Mouse (Mus musculus) fibroblast of lung, adult 2 months (primary cell): Measurements from ENCODE around the gene Tnfrsf13b.
"Not testable (repeated sequence)": the region's sequence is repeated elsewhere in the genome, so short reads cannot be mapped to it uniquely, and the experiment has no call there.

Source experiments
- DNase-seq: peaks from one replicate; pipeline ENCODE4 v3.0.0-alpha.2; 2011; ENCODE audit warnings: low read depth

The Tnfrsf13b gene

DNA sequence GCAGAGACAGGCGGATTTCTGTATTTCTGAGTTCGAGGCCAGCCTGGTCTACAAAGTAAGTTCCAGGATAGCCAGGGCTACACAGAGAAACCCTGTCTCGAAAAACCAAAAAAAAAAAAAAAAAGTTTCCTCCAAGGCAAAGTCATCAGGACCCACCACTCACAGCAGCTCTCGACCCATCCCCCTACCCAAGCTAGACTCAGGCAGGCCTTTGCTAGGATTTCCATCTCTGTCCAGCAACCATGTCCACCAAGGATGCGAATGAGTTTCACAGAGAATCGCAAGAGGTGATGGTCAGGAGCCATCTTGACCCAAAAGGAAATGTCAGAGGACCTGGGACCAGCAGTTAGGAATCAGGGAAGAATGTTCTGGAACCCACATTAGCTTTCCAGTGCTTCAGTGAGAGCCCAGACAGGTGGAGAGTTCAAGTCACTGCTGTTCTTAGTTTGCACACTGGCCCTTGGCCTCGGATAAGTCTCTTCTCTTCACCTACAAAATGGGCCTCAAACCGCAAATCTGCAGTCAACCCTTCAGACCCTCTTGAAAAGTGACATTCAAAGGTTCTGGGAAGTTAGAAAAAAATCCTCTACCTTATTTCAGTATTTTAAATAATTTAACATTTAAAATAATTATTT lies 983 bp downstream of the Tnfrsf13b start:
- DNase-seq, result no peak

- DNase-seq, result no peak
Measured at GRCm38 (mm10) chr11:61129305-61129704, 2.8 kb downstream of the Tnfrsf13b start.

DNA sequence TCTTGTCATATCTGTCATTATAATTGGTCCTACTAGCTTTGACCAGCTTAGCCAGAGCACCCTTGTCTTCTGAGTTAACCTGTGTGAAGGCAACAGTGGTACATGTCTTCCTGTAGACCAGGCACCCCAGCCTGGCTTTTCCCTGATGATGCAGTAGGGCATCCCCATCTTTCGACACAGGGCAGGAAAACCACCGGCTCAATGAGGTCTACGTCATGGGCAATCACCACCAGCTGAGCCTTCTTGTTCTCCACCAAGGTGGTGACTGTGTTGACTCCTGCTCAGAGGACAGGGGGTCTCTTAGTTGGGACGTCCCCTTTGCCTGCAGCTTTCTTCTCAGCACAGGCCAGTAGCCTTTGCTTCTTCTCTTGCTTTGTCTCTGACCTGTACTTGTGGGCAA lies 4.1 kb downstream of the Tnfrsf13b start:
- not testable (repeated sequence) for DNase-seq

- no peak for DNase-seq
Measured at GRCm38 (mm10) chr11:61132943-61133342, 6.4 kb downstream of the Tnfrsf13b start.

DNA sequence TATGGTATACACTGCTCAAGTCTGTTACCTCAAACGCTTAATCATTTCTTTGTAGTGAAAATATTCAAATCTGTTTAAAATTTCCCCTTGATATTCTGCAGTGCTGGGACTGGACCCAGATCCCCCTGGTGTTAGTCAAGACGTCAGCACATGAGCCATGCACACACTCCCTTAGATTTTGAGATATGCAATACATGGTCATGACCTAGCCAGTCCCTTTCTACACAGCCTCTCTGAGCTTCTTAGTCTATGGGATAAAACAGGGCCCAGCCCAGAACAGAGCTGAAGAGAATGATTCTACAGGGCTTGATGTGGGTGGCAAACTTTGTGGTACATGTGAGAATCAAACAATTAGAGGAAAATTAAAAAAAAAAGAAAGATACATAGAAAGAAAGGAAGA lies 15.1 kb downstream of the Tnfrsf13b start:
- DNase-seq, result no peak

DNA sequence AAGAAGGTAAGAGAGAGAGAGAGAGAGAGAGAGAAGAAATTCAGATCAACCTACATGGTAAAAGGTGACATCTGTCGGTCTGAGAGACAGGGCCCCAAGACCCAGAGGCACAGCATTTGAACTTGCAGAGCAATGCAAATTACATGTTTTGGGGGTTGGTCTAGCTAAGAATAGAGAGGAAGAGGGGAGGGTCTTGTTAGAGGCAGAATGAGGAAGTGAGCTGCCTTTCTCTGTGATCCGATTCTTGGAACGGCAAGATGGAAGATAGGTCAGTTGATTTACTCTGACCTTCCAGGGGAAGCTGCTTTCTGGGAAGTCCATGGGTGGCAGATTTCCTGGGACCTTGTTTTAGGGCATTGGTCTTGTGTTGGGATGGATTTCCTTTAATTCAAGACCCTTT lies 15.7 kb downstream of the Tnfrsf13b start:
- no peak for DNase-seq

GRCm38 (mm10) chr11:61142941-61143530 lies 16.5 kb downstream of the Tnfrsf13b start:
- DNase-seq, result no peak

DNA sequence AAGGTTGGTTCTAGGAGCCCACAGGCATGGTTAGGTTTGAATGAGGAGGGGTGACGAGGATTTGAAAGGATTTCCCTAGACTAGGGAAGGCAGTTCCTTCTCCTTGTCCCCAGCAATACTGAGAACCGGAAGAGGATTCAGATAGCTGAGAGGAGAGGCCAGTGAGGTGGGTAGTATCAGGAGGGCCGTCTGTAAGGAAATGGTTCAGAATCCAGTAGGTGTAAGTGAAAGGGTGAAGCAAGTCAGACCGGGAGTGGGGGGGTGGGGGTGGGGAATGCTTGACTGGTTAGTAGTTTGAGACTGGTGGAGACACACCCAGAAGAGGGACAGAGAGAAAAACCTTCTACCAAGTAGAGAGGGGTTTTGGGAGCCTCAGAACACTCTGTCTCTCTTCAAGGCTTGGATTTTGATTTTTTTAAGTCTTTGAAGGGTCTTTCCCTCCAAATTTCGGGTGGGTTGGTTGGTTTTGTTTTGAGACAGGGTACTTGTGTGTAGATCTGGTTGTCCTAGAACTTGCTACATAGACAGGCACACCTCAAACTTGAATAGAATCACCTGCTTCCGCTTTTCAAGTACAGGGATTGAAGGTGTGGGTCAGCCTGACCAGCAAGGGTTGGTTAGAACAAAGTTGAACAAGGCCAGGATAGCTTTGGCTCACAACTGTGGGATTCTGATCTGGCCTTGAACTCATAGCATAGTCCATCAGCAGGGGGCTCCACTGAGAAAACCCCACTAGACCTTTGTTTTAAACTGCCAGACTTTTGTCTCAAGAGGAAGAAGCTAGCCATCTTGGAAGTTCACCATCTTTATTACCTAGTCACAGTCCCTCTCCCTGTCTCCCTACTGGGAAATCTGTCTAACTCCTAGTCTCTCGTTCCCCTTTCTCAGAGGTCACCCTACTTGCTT lies 17.3 kb downstream of the Tnfrsf13b start:
- no peak for DNase-seq

DNA sequence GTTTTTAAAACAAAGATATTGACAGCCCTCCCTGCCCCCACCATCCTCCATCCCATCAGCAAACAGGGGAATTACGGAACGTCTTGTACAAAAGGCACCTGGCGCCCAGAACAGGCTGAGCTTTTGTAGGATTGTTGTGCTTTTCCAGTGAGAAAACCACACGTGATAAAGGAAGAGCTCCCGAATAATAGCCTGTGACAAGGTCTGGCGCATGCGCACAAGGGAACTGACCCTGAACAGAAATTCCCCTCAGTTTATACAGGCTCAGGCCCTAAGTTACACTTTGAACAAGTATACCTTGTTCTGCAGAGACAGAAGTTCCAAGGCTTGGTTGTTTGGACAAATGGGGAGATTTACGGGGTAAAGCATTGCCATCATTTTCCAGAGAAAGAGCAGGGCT lies 19.0 kb downstream of the Tnfrsf13b start:
- DNase-seq, result no peak

DNA sequence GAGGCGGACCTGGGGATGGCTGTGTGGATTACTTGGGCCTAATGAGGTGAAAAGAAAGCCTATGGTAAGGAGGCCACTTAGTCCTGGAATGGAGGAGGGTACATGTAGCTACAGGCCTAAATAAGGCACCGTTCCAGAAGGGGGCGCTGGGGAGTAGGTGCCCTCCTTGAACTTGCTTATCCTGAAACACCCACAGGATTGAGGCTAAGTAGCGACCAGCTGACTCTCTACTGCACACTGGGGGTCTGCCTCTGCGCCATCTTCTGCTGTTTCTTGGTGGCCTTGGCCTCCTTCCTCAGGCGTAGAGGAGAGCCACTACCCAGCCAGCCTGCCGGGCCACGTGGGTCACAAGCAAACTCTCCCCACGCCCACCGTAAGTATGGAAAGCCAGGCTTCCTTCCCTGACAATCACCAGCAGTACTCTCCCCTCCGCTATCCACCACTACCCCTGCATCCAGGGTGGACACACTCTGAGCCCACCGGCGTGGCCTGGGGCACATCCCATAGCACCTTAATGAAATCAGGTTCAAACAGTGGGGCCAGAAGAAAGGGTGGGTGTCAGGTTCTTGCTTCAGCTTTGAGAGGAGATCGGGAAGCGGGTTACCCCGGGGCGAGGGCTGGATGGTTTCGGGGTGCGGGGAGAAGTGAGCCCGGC lies 20.2 kb downstream of the Tnfrsf13b start:
- no peak for DNase-seq

DNA sequence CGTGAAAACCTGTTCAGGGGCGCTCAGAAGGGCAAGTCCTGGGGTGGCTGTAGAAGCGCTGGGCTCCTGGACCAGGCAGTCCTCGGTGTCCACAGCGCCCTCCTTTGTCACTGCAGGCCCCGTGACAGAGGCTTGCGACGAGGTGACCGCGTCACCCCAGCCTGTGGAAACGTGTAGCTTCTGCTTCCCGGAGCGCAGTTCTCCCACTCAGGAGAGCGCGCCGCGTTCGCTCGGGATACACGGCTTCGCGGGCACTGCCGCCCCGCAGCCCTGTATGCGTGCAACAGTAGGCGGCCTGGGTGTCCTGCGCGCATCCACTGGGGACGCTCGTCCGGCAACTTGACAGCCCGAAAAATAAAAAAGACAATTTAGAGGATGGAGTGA lies 20.7 kb downstream of the Tnfrsf13b start:
- no peak for DNase-seq

- no peak for DNase-seq
Measured at GRCm38 (mm10) chr11:61150233-61151001, 23.9 kb downstream of the Tnfrsf13b start.

DNA sequence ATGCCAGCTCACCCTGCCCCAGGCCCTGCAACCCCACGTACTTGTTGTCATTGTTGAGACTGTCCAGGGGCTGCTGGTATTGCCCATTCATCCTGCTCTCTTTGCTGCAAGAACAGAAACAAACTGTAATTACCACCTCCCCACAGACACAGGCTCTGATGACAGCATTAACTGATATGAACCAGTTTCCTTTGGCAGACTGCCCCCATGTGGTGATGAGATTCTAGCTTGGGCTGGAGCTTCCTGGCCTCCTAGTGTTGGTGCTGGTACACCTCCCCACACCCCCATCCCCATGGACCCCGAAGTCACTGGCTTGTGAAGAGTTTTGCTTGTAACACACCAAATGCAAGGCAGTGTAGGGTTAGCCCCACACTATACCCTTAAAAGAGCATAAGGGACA lies 29.2 kb downstream of the Tnfrsf13b start:
- DNase-seq, result no peak

DNA sequence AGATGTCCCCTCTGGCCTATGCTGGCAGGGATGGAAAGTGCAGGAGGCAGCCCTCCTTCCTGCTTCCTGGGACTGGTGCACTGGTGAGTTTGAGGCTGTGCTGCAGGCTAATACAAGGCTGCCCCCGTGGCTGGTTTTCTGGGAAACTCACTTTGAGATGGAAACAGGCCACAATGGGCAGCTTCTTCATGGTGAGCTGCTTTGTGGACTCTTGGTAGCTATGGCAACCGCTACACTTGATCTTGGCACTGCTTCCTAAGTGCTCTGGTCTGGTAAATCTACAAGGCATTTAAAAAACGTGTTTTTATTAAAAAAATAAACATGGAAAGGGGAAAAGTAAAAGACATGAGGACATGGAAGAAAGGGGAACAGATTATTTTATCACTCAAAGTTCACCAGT lies 31.6 kb downstream of the Tnfrsf13b start:
- no peak for DNase-seq

DNA sequence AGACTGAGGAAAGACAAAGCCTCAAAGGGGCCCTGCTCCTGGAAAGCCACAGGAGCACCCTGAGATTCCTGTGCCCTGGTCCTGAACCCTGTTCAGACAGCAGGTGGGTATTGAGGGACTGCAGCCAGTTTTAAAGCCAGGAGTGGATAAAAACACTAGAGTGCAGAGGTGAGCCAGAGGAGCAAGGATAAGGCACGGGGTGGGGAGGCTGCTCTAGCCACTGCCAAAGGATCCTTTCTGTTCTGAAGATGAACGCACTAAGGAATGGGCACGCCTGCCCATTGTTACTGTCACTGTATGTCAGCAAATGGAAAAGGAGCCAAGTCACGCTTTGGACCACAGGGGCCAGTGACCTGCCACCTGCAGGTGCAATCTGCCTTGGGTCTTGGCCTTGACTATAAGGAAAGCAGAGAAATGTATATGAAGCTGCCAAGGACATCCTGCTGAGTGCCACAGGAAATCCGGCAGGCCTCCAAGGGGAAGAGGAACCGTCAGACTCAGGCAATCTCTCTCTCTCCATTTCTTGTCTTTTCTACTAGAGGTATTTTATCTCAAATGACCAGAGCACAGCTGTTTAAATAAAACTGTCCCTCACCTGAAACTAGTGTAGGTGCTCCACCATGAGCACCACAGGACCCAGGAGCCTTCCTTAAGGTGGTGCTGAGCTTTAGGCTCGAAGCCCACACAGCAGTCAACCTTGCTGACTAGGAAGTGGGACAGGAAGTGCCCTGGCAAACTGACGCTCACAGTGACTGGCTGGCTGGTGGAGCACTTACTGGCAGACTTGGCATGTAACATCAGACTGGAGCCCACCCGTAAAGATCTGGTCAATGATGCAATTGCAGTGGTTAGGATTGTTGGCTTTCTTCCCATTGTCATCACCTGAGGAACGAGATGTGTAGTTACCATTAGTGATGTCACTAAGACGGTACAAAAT lies 33.5 kb downstream of the Tnfrsf13b start:
- no peak for DNase-seq

DNA sequence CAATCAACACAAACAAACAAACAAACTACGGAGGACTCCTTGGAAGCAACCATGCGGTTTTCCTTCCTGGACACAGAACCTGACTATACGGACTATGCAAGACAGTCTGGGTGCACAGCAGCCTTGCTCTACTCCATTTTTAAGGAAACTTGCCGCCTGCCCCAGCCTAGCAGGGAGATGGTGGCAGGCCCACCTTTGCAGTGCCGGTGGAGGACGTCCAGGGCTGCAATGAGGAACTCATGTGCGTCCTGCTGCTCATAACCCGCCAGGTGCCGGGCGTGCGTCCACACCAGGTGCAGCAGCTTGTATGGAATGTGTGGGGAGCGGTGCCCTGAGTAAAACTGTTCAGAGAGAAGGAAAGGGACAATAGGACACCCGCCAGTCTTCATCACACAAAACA lies 34.6 kb downstream of the Tnfrsf13b start:
- DNase-seq, result no peak

GRCm38 (mm10) chr11:61162776-61163175 lies 36.2 kb downstream of the Tnfrsf13b start:
- no peak for DNase-seq

DNA sequence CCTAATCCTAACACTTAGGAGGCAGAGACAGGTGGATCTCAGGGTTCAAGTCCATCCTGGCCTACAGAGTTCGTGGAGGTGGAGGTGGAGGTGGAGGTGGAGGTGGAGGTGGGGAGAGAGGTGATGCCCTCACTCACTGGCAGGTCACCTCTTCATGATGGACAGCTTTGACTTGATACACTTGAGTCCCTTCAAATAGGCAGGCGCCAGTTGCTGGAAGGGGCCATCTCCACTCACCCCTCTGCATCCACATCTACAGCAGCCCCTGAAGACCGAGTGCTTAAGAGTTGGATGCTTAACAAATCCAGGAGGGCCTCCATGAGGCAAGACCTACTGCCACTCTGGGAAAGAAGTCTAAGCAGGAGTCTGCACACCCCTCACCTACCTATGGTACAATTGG lies 36.8 kb downstream of the Tnfrsf13b start:
- no peak for DNase-seq

GRCm38 (mm10) chr11:61164366-61164765 lies 37.8 kb downstream of the Tnfrsf13b start:
- DNase-seq, result no peak

DNA sequence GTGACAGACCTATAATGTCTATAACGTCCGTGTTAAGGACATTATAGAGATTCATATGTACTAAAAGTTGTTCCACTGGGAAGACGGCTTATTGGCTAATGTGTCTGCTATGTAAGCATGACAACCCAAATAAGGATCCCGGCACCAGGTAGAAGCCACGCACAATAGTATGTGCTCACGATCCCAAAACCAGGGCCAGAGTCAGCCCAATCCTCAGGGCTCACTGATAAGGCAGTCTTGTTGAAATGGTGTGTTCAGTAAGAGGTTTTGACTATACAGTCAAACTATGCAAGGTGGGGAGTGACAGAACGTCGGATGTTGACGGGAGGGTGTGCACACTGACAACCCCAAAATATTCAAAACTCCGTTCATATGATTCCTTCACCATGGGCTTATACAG lies 38.3 kb downstream of the Tnfrsf13b start:
- DNase-seq, result no peak

GRCm38 (mm10) chr11:61170184-61170583 lies 43.6 kb downstream of the Tnfrsf13b start:
- no peak for DNase-seq
